Mouse (Mus musculus) mammary gland, adult 2 months (tissue): ENCODE data around the gene Glcci1. TPM values are rescaled to one million over a fixed set of nuclear protein-coding genes. Genes with fewer than 3 reads are reported as not detected.

Source experiments
- polyA plus RNA-seq: library from polyadenylated mRNA; depleted of rRNA; stranded (reverse); fragments of >200 nt; gene quantifications from 2 replicates; pipeline ENCODE4 v1.2.3, GENCODE M21; 2012; ENCODE audit warnings: low replicate concordance; rRNA removed

Gene Glcci1
- polyA plus RNA-seq, result 6.6 and 8.0 TPM in 2 replicates

DNA sequence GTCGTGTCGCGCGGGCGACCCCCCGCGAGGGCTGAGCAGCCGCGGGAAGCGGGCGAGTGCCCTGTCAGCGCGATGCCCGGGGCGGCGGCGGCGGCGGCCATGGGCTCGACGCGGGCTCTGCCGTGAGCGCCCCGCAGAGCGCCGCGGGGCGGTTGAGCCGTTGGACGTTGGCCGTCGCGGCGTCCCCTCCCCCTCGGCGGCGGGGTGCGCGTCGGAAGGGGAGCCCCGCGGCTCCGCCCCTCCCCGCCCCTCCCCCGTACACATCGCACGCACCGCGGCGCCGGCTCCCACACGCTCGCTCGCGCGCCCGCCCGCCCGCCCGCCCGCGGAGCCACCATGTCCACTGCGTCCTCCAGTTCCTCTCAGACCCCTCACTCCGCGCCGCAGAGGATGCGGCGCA, at the start of gene Glcci1:
TSS of gene Glcci1 (plus strand) at position 50 of the 400 bp plus-strand sequence.

